Mouse (Mus musculus): ENCODE measurements around the gene Ptpra.

DNA sequence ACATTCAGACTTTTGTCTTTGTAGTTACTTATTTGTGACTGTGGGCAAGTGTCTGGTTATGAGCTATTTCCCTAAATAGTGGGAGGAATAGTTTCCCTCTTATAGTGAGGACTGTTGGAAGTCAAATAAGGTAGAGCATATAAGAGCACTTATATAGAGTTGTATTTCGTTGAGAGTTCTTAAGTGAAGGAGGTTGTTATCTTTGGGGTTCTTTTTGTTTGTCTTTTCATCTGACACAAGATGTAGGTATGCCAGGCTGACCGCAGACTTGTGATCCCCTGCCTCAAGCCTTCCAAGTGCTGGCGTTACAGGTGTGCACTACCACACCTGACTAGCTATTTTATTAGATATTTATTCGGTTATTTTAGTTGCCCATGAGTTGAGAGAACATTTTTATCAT, 32.1 kb downstream of the Ptpra start:
- TF ChIP-seq JUN (IDR thresholded peaks at IDR 0.05; ENCODE audit: insufficient read depth, low read depth, low read length) = no peak
- TF ChIP-seq POLR2A (IDR thresholded peaks at IDR 0.05; ENCODE audit: low read depth, low read length) = no peak
- TF ChIP-seq EP300 (IDR thresholded peaks at IDR 0.05; ENCODE audit: low read length) = no peak
- no peak for TF ChIP-seq CTCF (conservative IDR thresholded peaks at IDR 0.05 in 1 of 2, IDR thresholded peaks at IDR 0.05 in 1 of 2; ENCODE audit: low read depth in 2 of 2, low read length in 2 of 2)
- TF ChIP-seq E2F4 (IDR thresholded peaks at IDR 0.05; ENCODE audit: insufficient replicate concordance, low read depth, low read length) = no peak

All from CH12.LX (cell line).